20 mouse cellular contexts compared by ENCODE assay signal in genomic region chr19:3265180-3265579, GRCm38 (mm10). TPM values are rescaled to one million over a fixed set of nuclear protein-coding genes. Genes with fewer than 3 reads are reported as not detected.
DNase-seq lines count a peak whose midpoint lies in the region; ATAC-seq and TF ChIP-seq lines count a peak whose summit lies in the region.
"Had no signal": no experiment of that assay in that cellular context is flagged by ENCODE, and none has a peak within 500 bp of the region (broad histone marks: within the 10 kb centered on the region; RNA-seq: fewer than 3 reads in every experiment).

No protein-coding gene starts in this region.

- H3K4me3 ChIP-seq in hindbrain, embryonic 10.5 days: no peak overlapping the region
- no peak overlapping the region for H3K4me3 ChIP-seq in hindbrain, postnatal 0 days (ENCODE audit: low read length)
- no peak overlapping the region for H3K4me3 ChIP-seq in left cerebral cortex, adult 2 months
- no peak overlapping the region for H3K4me3 ChIP-seq in liver, postnatal 0 days (ENCODE audit: low read depth, low read length)
- H3K4me3 ChIP-seq: embryonic facial prominence, embryonic 15.5 days; forebrain, embryonic 10.5 days; heart, embryonic 12.5 days; kidney, embryonic 15.5 days; neural tube, embryonic 12.5 days had no signal

- intact Hi-C loops in left cerebral cortex, adult 2 months (cut with DNase I): no loop called here

- H3K9me3 ChIP-seq in hindbrain, embryonic 10.5 days: 0 out of 2 replicates have a peak, but pooled peaks cover 2% of the 10 kb centered on the region
- no peaks in the 10 kb centered on the region for H3K9me3 ChIP-seq in hindbrain, postnatal 0 days (ENCODE audit: low read length)
- H3K9me3 ChIP-seq in liver, postnatal 0 days (ENCODE audit: low read length): no peaks in the 10 kb centered on the region
- H3K9me3 ChIP-seq: embryonic facial prominence, embryonic 15.5 days; forebrain, embryonic 10.5 days; G1E; heart, embryonic 12.5 days; kidney, embryonic 15.5 days; megakaryocyte, embryonic 14.5 days; neural tube, embryonic 12.5 days had no signal

- no peak overlapping the region for H3K27ac ChIP-seq in hindbrain, embryonic 10.5 days
- H3K27ac ChIP-seq in hindbrain, postnatal 0 days: no peak overlapping the region
- no peak overlapping the region for H3K27ac ChIP-seq in left cerebral cortex, adult 2 months
- H3K27ac ChIP-seq in liver, postnatal 0 days (ENCODE audit: low read depth): no peak overlapping the region
- H3K27ac ChIP-seq: embryonic facial prominence, embryonic 15.5 days; forebrain, embryonic 10.5 days; kidney, embryonic 15.5 days; liver, embryonic 14.5 days; neural tube, embryonic 12.5 days had no signal

- no peak for ATAC-seq in hindbrain, postnatal 0 days
- ATAC-seq in liver, postnatal 0 days: no peak
- ATAC-seq: midbrain, embryonic 16.5 days had no signal

- H3K4me1 ChIP-seq in hindbrain, embryonic 10.5 days (replicated peaks): no peaks in the 10 kb centered on the region
- H3K4me1 ChIP-seq in hindbrain, postnatal 0 days (ENCODE audit: insufficient read depth, low read length): no peaks in the 10 kb centered on the region
- no peaks in the 10 kb centered on the region for H3K4me1 ChIP-seq in liver, postnatal 0 days (ENCODE audit: insufficient read depth)
- H3K4me1 ChIP-seq: embryonic facial prominence, embryonic 15.5 days; forebrain, embryonic 10.5 days; heart, embryonic 12.5 days; kidney, embryonic 15.5 days; neural tube, embryonic 12.5 days had no signal

- DNase-seq in hindbrain, embryonic 10.5 days (ENCODE audit: low spot score): peak; percentile 0
- DNase-seq in hindbrain, postnatal 0 days (ENCODE audit: low spot score): no peak
- DNase-seq in left cerebral cortex, adult 2 months (ENCODE audit: extremely low spot score in 1 of 2, low spot score in 2 of 2): peak; percentile 7
- no peak for DNase-seq in left cerebral cortex, adult 8-10 months (ENCODE audit: low spot score in 2 of 2)
- peak; percentile 3 for DNase-seq in testis, postnatal 14 days (ENCODE audit: low spot score)
- no peak for DNase-seq in testis, postnatal 10 days (ENCODE audit: low spot score)
- peak; percentile 10 for DNase-seq in liver, postnatal 0 days
- DNase-seq in natural killer cell, adult 2 months (ENCODE audit: low spot score in 2 of 2): no peak
- DNase-seq: cerebellum, postnatal 14 days; embryo, embryonic 11 days; lung, postnatal 10 days had no signal

- TF ChIP-seq CTCF in hindbrain, postnatal 0 days (IDR thresholded peaks at IDR 0.05; ENCODE audit: low read depth): no peak
- no peak for TF ChIP-seq CTCF in left cerebral cortex, adult 2 months (IDR thresholded peaks at IDR 0.05)
- no peak for TF ChIP-seq CTCF in liver, postnatal 0 days (IDR thresholded peaks at IDR 0.05; ENCODE audit: low read depth)

- H3K27me3 ChIP-seq in hindbrain, embryonic 10.5 days (ENCODE audit: insufficient read depth, poor library complexity, severe bottlenecking): no peaks in the 10 kb centered on the region
- H3K27me3 ChIP-seq in hindbrain, postnatal 0 days (ENCODE audit: insufficient read depth, low read length): no peaks in the 10 kb centered on the region
- H3K27me3 ChIP-seq in liver, postnatal 0 days (ENCODE audit: insufficient read depth, low read length): no peaks in the 10 kb centered on the region
- H3K27me3 ChIP-seq: embryonic facial prominence, embryonic 15.5 days; heart, embryonic 12.5 days; kidney, embryonic 15.5 days; megakaryocyte, embryonic 14.5 days; neural tube, embryonic 12.5 days had no signal

- peaks cover 96% of the 10 kb centered on the region for H3K36me3 ChIP-seq in hindbrain, embryonic 10.5 days
- peaks cover 74% of the 10 kb centered on the region for H3K36me3 ChIP-seq in hindbrain, postnatal 0 days (ENCODE audit: insufficient read depth, low read length)
- H3K36me3 ChIP-seq in liver, postnatal 0 days (replicated peaks; ENCODE audit: insufficient read depth, low read length): peaks cover 52% of the 10 kb centered on the region

- no peak for TF ChIP-seq EP300 in liver, postnatal 0 days (IDR thresholded peaks at IDR 0.05; ENCODE audit: low read depth)

- H3K9ac ChIP-seq in hindbrain, postnatal 0 days (replicated peaks; ENCODE audit: low read length): no peak overlapping the region
- no peak overlapping the region for H3K9ac ChIP-seq in liver, postnatal 0 days (replicated peaks)
- H3K9ac ChIP-seq: embryonic facial prominence, embryonic 15.5 days; heart, embryonic 12.5 days; kidney, embryonic 15.5 days; liver, embryonic 14.5 days; neural tube, embryonic 12.5 days had no signal

- 93% methylated on average over 9 of the region's 9 CpGs for WGBS in hindbrain, embryonic 10.5 days
- WGBS in hindbrain, postnatal 0 days: 95% methylated on average over 9 of the region's 9 CpGs
- WGBS in liver, postnatal 0 days (ENCODE audit: insufficient replicate concordance): 95% methylated on average over 9 of the region's 9 CpGs

- H3K4me2 ChIP-seq in hindbrain, postnatal 0 days (ENCODE audit: low read depth, low read length): no peak overlapping the region
- no peak overlapping the region for H3K4me2 ChIP-seq in liver, postnatal 0 days (ENCODE audit: low read depth, low read length)
- H3K4me2 ChIP-seq: embryonic facial prominence, embryonic 15.5 days; heart, embryonic 12.5 days; kidney, embryonic 15.5 days; neural tube, embryonic 12.5 days had no signal

RNA-seq across cellular contexts. Expression of gene Mrpl21, which starts 17.5 kb away (rescaled TPM):
- polyA plus RNA-seq in hindbrain, embryonic 10.5 days (2016; fragmentation: Nextera tagmentation; extraction: Ambion mirVana): 126 and 128 TPM in 2 replicates
- total RNA-seq in hindbrain, postnatal 0 days (2014; rRNA removed): 62.2 and 65.7 TPM in 2 replicates
- polyA plus RNA-seq in hindbrain, postnatal 0 days (2015; fragmentation: Nextera tagmentation; extraction: Ambion mirVana): 93.8 and 105 TPM in 2 replicates
- total RNA-seq in left cerebral cortex, adult 2 months (2021): 10 to 100 TPM; 51.3 to 52.0 TPM
- 10 to 100 TPM; 43.9 to 59.3 (median 46.7) TPM for total RNA-seq in left cerebral cortex, adult 8-10 months (2022)
- polyA plus RNA-seq in liver, postnatal 0 days (2015; fragmentation: Nextera tagmentation; extraction: Ambion mirVana): 43.9 and 45.5 TPM in 2 replicates

RNA-seq across cellular contexts. Expression of gene Ighmbp2, which starts 17.6 kb away (rescaled TPM):
- 10.9 and 11.2 TPM in 2 replicates for polyA plus RNA-seq in hindbrain, embryonic 10.5 days (2016; fragmentation: Nextera tagmentation; extraction: Ambion mirVana)
- 10.5 and 11.5 TPM in 2 replicates for total RNA-seq in hindbrain, postnatal 0 days (2014; rRNA removed)
- polyA plus RNA-seq in hindbrain, postnatal 0 days (2015; fragmentation: Nextera tagmentation; extraction: Ambion mirVana): 8.6 and 9.2 TPM in 2 replicates
- 10 to 100 TPM in 1 of 2 experiments, 1 to 10 TPM in 1; 9.4 to 11.0 TPM for total RNA-seq in left cerebral cortex, adult 2 months (2021)
- 10 to 100 TPM; 10.9 to 11.9 (median 11.4) TPM for total RNA-seq in left cerebral cortex, adult 8-10 months (2022)
- polyA plus RNA-seq in liver, postnatal 0 days (2015; fragmentation: Nextera tagmentation; extraction: Ambion mirVana): 1.4 and 1.8 TPM in 2 replicates

RNA-seq across cellular contexts. Expression of gene Cpt1a, which starts 57.0 kb away (rescaled TPM):
- polyA plus RNA-seq in hindbrain, embryonic 10.5 days (2016; fragmentation: Nextera tagmentation; extraction: Ambion mirVana): 3.6 and 5.6 TPM in 2 replicates
- 27.7 and 31.1 TPM in 2 replicates for total RNA-seq in hindbrain, postnatal 0 days (2014; rRNA removed)
- polyA plus RNA-seq in hindbrain, postnatal 0 days (2015; fragmentation: Nextera tagmentation; extraction: Ambion mirVana): 22.3 and 22.4 TPM in 2 replicates
- 10 to 100 TPM; 20.6 to 27.8 TPM for total RNA-seq in left cerebral cortex, adult 2 months (2021)
- 10 to 100 TPM; 22.4 to 29.3 (median 26.1) TPM for total RNA-seq in left cerebral cortex, adult 8-10 months (2022)
- 139 and 140 TPM in 2 replicates for polyA plus RNA-seq in liver, postnatal 0 days (2015; fragmentation: Nextera tagmentation; extraction: Ambion mirVana)

Comparison
In these comparisons a context has a peak if more than half of its experiments do, and no peak if none do; other contexts are left out.
1. DNase-seq: peak in hindbrain, embryonic 10.5 days (single experiment), left cerebral cortex, adult 2 months (2 of 2), testis, postnatal 14 days (single experiment) and liver, postnatal 0 days (single experiment); none in hindbrain, postnatal 0 days (single experiment), left cerebral cortex, adult 8-10 months (0 of 2), testis, postnatal 10 days (single experiment) and natural killer cell, adult 2 months (0 of 2).